11 mouse cellular contexts compared by ENCODE assay signal in genomic region chr3:87160819-87161509, GRCm38 (mm10). TPM values are rescaled to one million over a fixed set of nuclear protein-coding genes. Genes with fewer than 3 reads are reported as not detected.
DNase-seq lines count a peak whose midpoint lies in the region; ATAC-seq lines count a peak whose summit lies in the region.
"Had no signal": no experiment of that assay in that cellular context is flagged by ENCODE, and none has a peak within 500 bp of the region (broad histone marks: within the 10 kb centered on the region; RNA-seq: fewer than 3 reads in every experiment).

No protein-coding gene starts in this region.

- WGBS in intestine, embryonic 14.5 days = 47% methylated on average over 6 of the region's 6 CpGs
- WGBS in intestine, embryonic 16.5 days = 54% methylated on average over 6 of the region's 6 CpGs
- 23% methylated on average over 6 of the region's 6 CpGs for WGBS in forebrain, embryonic 12.5 days
- 26% methylated on average over 6 of the region's 6 CpGs for WGBS in limb, embryonic 10.5 days
- WGBS in neural tube, embryonic 12.5 days = 31% methylated on average over 6 of the region's 6 CpGs

- H3K27me3 ChIP-seq in intestine, embryonic 14.5 days (replicated peaks; ENCODE audit: control insufficient read depth, insufficient read depth, low read length) = no peaks in the 10 kb centered on the region
- no peaks in the 10 kb centered on the region for H3K27me3 ChIP-seq in intestine, embryonic 16.5 days (replicated peaks; ENCODE audit: control insufficient read depth, insufficient read depth, low read length)
- H3K27me3 ChIP-seq in forebrain, embryonic 12.5 days = no peaks in the 10 kb centered on the region
- H3K27me3 ChIP-seq in limb, embryonic 10.5 days (ENCODE audit: low read depth, poor library complexity, severe bottlenecking) = no peaks in the 10 kb centered on the region
- no peaks in the 10 kb centered on the region for H3K27me3 ChIP-seq in neural tube, embryonic 12.5 days (replicated peaks)

- peak; percentile 50 for DNase-seq in intestine, embryonic 14.5 days (ENCODE audit: low spot score)
- no peak for DNase-seq in limb, embryonic 10.5 days (ENCODE audit: low spot score)
- DNase-seq in spleen, postnatal 10 days (ENCODE audit: low spot score in 2 of 2) = no peak
- DNase-seq in lung, postnatal 10 days = no peak
- no peak for DNase-seq in cerebellum, postnatal 14 days
- DNase-seq: kidney, postnatal 14 days; lung, adult 2 months; right cerebral cortex, postnatal 25 days had no signal

- no peak overlapping the region for H3K4me2 ChIP-seq in intestine, embryonic 14.5 days (ENCODE audit: low read length)
- H3K4me2 ChIP-seq in intestine, embryonic 16.5 days (ENCODE audit: low read depth, low read length) = no peak overlapping the region
- H3K4me2 ChIP-seq in forebrain, embryonic 12.5 days = no peak overlapping the region
- no peak overlapping the region for H3K4me2 ChIP-seq in neural tube, embryonic 12.5 days (replicated peaks)

- no peaks in the 10 kb centered on the region for H3K9me3 ChIP-seq in intestine, embryonic 14.5 days (ENCODE audit: control insufficient read depth, low read length)
- H3K9me3 ChIP-seq in intestine, embryonic 16.5 days (ENCODE audit: control insufficient read depth, low read length) = no peaks in the 10 kb centered on the region
- H3K9me3 ChIP-seq in forebrain, embryonic 12.5 days = no peaks in the 10 kb centered on the region
- H3K9me3 ChIP-seq in limb, embryonic 10.5 days (replicated peaks) = no peaks in the 10 kb centered on the region
- no peaks in the 10 kb centered on the region for H3K9me3 ChIP-seq in neural tube, embryonic 12.5 days

- no peak overlapping the region for H3K4me3 ChIP-seq in intestine, embryonic 14.5 days (ENCODE audit: low read depth, low read length)
- no peak overlapping the region for H3K4me3 ChIP-seq in intestine, embryonic 16.5 days (ENCODE audit: low read length)
- H3K4me3 ChIP-seq in forebrain, embryonic 12.5 days (replicated peaks) = no peak overlapping the region
- no peak overlapping the region for H3K4me3 ChIP-seq in limb, embryonic 10.5 days
- H3K4me3 ChIP-seq in neural tube, embryonic 12.5 days = no peak overlapping the region

- peaks cover 52% of the 10 kb centered on the region for H3K4me1 ChIP-seq in intestine, embryonic 14.5 days (replicated peaks; ENCODE audit: control insufficient read depth, insufficient read depth, low read length)
- H3K4me1 ChIP-seq in intestine, embryonic 16.5 days (ENCODE audit: control insufficient read depth, insufficient read depth, low read length) = peaks cover 34% of the 10 kb centered on the region
- H3K4me1 ChIP-seq in forebrain, embryonic 12.5 days = peaks cover 84% of the 10 kb centered on the region
- H3K4me1 ChIP-seq in limb, embryonic 10.5 days = peaks cover 96% of the 10 kb centered on the region
- peaks cover 65% of the 10 kb centered on the region for H3K4me1 ChIP-seq in neural tube, embryonic 12.5 days

- ATAC-seq in intestine, embryonic 14.5 days (replicated peaks; ENCODE audit: low FRiP score, low TSS enrichment, low read depth) = no peak
- ATAC-seq in intestine, embryonic 16.5 days = no peak
- peak; percentile 79 for ATAC-seq in forebrain, embryonic 12.5 days (ENCODE audit: low FRiP score)
- ATAC-seq in neural tube, embryonic 12.5 days (ENCODE audit: low FRiP score, low read depth) = peak; percentile 68

- no peak overlapping the region for H3K9ac ChIP-seq in intestine, embryonic 14.5 days (ENCODE audit: low read length)
- no peak overlapping the region for H3K9ac ChIP-seq in intestine, embryonic 16.5 days (ENCODE audit: low read depth, low read length)
- no peak overlapping the region for H3K9ac ChIP-seq in forebrain, embryonic 12.5 days
- no peak overlapping the region for H3K9ac ChIP-seq in neural tube, embryonic 12.5 days

- H3K27ac ChIP-seq in intestine, embryonic 14.5 days (ENCODE audit: low read depth) = no peak overlapping the region
- H3K27ac ChIP-seq in intestine, embryonic 16.5 days (ENCODE audit: low read length) = no peak overlapping the region
- peak overlapping the region; percentile 81 for H3K27ac ChIP-seq in forebrain, embryonic 12.5 days
- H3K27ac ChIP-seq in limb, embryonic 10.5 days = peak overlapping the region; percentile 54
- no peak overlapping the region; the same call in 1 of the 2 replicates for H3K27ac ChIP-seq in neural tube, embryonic 12.5 days

- peaks cover 11% of the 10 kb centered on the region; the same call in 1 of the 2 replicates for H3K36me3 ChIP-seq in intestine, embryonic 14.5 days (ENCODE audit: control insufficient read depth, insufficient read depth, low read length)
- no peaks in the 10 kb centered on the region for H3K36me3 ChIP-seq in intestine, embryonic 16.5 days (ENCODE audit: control insufficient read depth, insufficient read depth, low read length)
- no peaks in the 10 kb centered on the region; the same call in 1 of the 2 replicates for H3K36me3 ChIP-seq in forebrain, embryonic 12.5 days (replicated peaks)
- peaks cover 55% of the 10 kb centered on the region for H3K36me3 ChIP-seq in limb, embryonic 10.5 days
- H3K36me3 ChIP-seq in neural tube, embryonic 12.5 days = no peaks in the 10 kb centered on the region

RNA-seq across cellular contexts. Expression of gene Kirrel, which starts 13.6 kb away (rescaled TPM):
- polyA plus RNA-seq in intestine, embryonic 14.5 days (2014; fragmentation: Nextera tagmentation; extraction: Ambion mirVana) = 10.1 and 10.8 TPM in 2 replicates
- 7.3 and 8.3 TPM in 2 replicates for polyA plus RNA-seq in intestine, embryonic 16.5 days (2015; fragmentation: Nextera tagmentation; extraction: Ambion mirVana)
- 11.5 and 12.9 TPM in 2 replicates for polyA plus RNA-seq in forebrain, embryonic 12.5 days (2016; fragmentation: Nextera tagmentation; extraction: Ambion mirVana)
- polyA plus RNA-seq in limb, embryonic 10.5 days (2016; fragmentation: Nextera tagmentation; extraction: Ambion mirVana) = 17.4 and 19.0 TPM in 2 replicates
- 12.9 and 13.2 TPM in 2 replicates for polyA plus RNA-seq in neural tube, embryonic 12.5 days (2016; fragmentation: Nextera tagmentation; extraction: Ambion mirVana)

Comparison
In these comparisons a context has a peak if more than half of its experiments do, and no peak if none do; other contexts are left out.
1. ATAC-seq: peak in forebrain, embryonic 12.5 days (single experiment) and neural tube, embryonic 12.5 days (single experiment); none in intestine, embryonic 14.5 days (single experiment) and intestine, embryonic 16.5 days (single experiment).
2. H3K27ac ChIP-seq: peak in forebrain, embryonic 12.5 days (single experiment) and limb, embryonic 10.5 days (single experiment); none in intestine, embryonic 14.5 days (single experiment), intestine, embryonic 16.5 days (single experiment) and neural tube, embryonic 12.5 days (single experiment).